Mouse (Mus musculus): ENCODE measurements around the gene Gm8947.

- TF ChIP-seq CTCF (IDR thresholded peaks at IDR 0.05; ENCODE audit: low read depth, low read length) (no peak), POLR2A (IDR thresholded peaks at IDR 0.05; ENCODE audit: borderline replicate concordance, low read depth, low read length) (no peak)
These were observed 36.0 kb upstream of the Gm8947 start for GRCm38 (mm10) chr1:151156129-151156528.
